Mouse (Mus musculus) limb, embryonic 14.5 days (tissue): ENCODE measurements at regions not wholly inside any gene's neighbourhood (a gene's known extent, or its start where the extent isn't known, plus 50 kb on each side); places are given as distances from the start of the nearest gene placed in this dataset.

Source experiments
- ATAC-seq: fragments of 200-750 bp; cut with Nextera tagmentation; 2 replicates; pipeline ENCODE4 v1.8.0; 2017; ENCODE audit warnings: low read depth, moderate number of reproducible peaks, moderate TSS enrichment; ENCODE audit not compliant: low FRiP score
- DNase-seq: peaks from one replicate; pipeline ENCODE4 v3.0.0-alpha.2; 2015; ENCODE audit warnings: low spot score
- H3K27ac ChIP-seq: fragments of 300-500 bp; sonication (generic); replicated peaks from 2 replicates; pipeline ENCODE4 v1.5.1; 2014; ENCODE audit warnings: low read depth, mild to moderate bottlenecking, low read length, moderate library complexity, mixed read lengths
- H3K27me3 ChIP-seq: fragments of 300-500 bp; sonication (generic); 2 replicates; pipeline ENCODE4 v1.6.1; 2014; ENCODE audit warnings: low read length, mixed read lengths; ENCODE audit not compliant: control insufficient read depth, insufficient read depth
- H3K36me3 ChIP-seq: fragments of 300-500 bp; sonication (generic); 2 replicates; pipeline ENCODE4 v1.6.1; 2014; ENCODE audit warnings: mild to moderate bottlenecking, low read length, moderate library complexity, mixed read lengths; ENCODE audit not compliant: control insufficient read depth, insufficient read depth
- H3K4me1 ChIP-seq: fragments of 300-500 bp; sonication (generic); 2 replicates; pipeline ENCODE4 v1.6.1; 2014; ENCODE audit warnings: antibody characterized with exemption, low read length, mixed read lengths; ENCODE audit not compliant: control insufficient read depth, insufficient read depth
- H3K4me2 ChIP-seq: fragments of 300-500 bp; sonication (generic); replicated peaks from 2 replicates; pipeline ENCODE4 v1.6.1; 2014; ENCODE audit warnings: low read depth, mild to moderate bottlenecking, low read length, moderate library complexity; ENCODE audit not compliant: severe bottlenecking
- H3K4me3 ChIP-seq: fragments of 300-500 bp; sonication (generic); replicated peaks from 2 replicates; pipeline ENCODE4 v1.5.1; 2014; ENCODE audit warnings: low read length
- H3K9ac ChIP-seq: fragments of 300-500 bp; sonication (generic); 2 replicates; pipeline ENCODE4 v1.6.1; 2014; ENCODE audit warnings: mild to moderate bottlenecking, low read depth, low read length, moderate library complexity; ENCODE audit not compliant: severe bottlenecking
- H3K9me3 ChIP-seq: fragments of 300-500 bp; sonication (generic); 2 replicates; pipeline ENCODE4 v1.6.1; 2016; ENCODE audit warnings: low read length; ENCODE audit not compliant: control insufficient read depth
- POLR2A ChIP-seq: fragments of 200-500 bp; IDR thresholded peaks from 2 replicates; pipeline ENCODE4 v1.8.0; 2012; ENCODE audit warnings: inconsistent platforms, mild to moderate bottlenecking, moderate library complexity, borderline replicate concordance; ENCODE audit not compliant: insufficient read depth, insufficient read length; ENCODE audit errors: extremely low read depth
- WGBS: fragments of 180-500 bp; shearing (Covaris S2); extraction: QIAGEN DNeasy Blood & Tissue Kit; methylation state at CpG from one replicate; pipeline ENCODE4 v1.1.7; 2014; 5-methylcytosine and 5-hydroxymethylcytosine counted together

GRCm38 (mm10) chr8:90503306-90503705 is 155.2 kb upstream of the Tox3 start:
- WGBS, result 29% methylated on average over 2 of the region's 2 CpGs
- no peaks in the 10 kb centered on the region for H3K9me3 ChIP-seq
- no peaks in the 10 kb centered on the region for H3K4me1 ChIP-seq
- H3K4me2 ChIP-seq, result no peak overlapping the region
- no peak overlapping the region for H3K4me3 ChIP-seq
- no peak for TF ChIP-seq POLR2A
- DNase-seq, result no peak
- H3K27ac ChIP-seq, result no peak overlapping the region
- H3K9ac ChIP-seq, result no peak overlapping the region
- ATAC-seq, result no peak
- no peaks in the 10 kb centered on the region for H3K36me3 ChIP-seq
- H3K27me3 ChIP-seq, result no peaks in the 10 kb centered on the region

GRCm38 (mm10) chr8:90502879-90503278 is 154.7 kb upstream of the Tox3 start:
- 43% methylated on average over 2 of the region's 2 CpGs for WGBS
- Histone ChIP-seq H3K36me3 (no peaks in the 10 kb centered on the region), H3K9ac (no peak overlapping the region), H3K27me3 (no peaks in the 10 kb centered on the region), H3K4me3 (no peak overlapping the region), H3K4me1 (no peaks in the 10 kb centered on the region), H3K4me2 (no peak overlapping the region), H3K27ac (no peak overlapping the region), H3K9me3 (no peaks in the 10 kb centered on the region)
- DNase-seq (no peak), ATAC-seq (no peak)
- no peak for TF ChIP-seq POLR2A

GRCm38 (mm10) chr8:90499315-90499714 is 151.2 kb upstream of the Tox3 start:
- no peak overlapping the region for H3K4me2 ChIP-seq
- no peak overlapping the region for H3K4me3 ChIP-seq
- H3K9ac ChIP-seq, result no peak overlapping the region
- H3K36me3 ChIP-seq, result no peaks in the 10 kb centered on the region
- no peaks in the 10 kb centered on the region for H3K27me3 ChIP-seq
- WGBS, result 68% methylated on average over 1 of the region's 1 CpGs
- no peak for TF ChIP-seq POLR2A
- H3K27ac ChIP-seq, result no peak overlapping the region
- DNase-seq (no peak), ATAC-seq (no peak)
- peaks cover 13% of the 10 kb centered on the region for H3K4me1 ChIP-seq
- no peaks in the 10 kb centered on the region for H3K9me3 ChIP-seq

GRCm38 (mm10) chr8:90496658-90497163 is 148.6 kb upstream of the Tox3 start:
- Histone ChIP-seq H3K9ac (peak overlapping the region; percentile 41), H3K4me2 (peak overlapping the region; percentile 46), H3K4me1 (peaks cover 13% of the 10 kb centered on the region), H3K9me3 (no peaks in the 10 kb centered on the region), H3K36me3 (no peaks in the 10 kb centered on the region), H3K4me3 (0 out of 2 replicates have a peak overlapping the region, but pooled peaks have one; percentile 13), H3K27ac (peak overlapping the region; percentile 52; the same call in 1 of the 2 replicates), H3K27me3 (no peaks in the 10 kb centered on the region)
- TF ChIP-seq POLR2A, result no peak
- WGBS, result 3% methylated on average over 13 of the region's 13 CpGs
- peak; percentile 38 for DNase-seq
- ATAC-seq, result peak; percentile 34; the same call in 1 of the 2 replicates

- H3K4me1 ChIP-seq, result peaks cover 13% of the 10 kb centered on the region
- no peaks in the 10 kb centered on the region for H3K27me3 ChIP-seq
- DNase-seq, result peak; percentile 47
- ATAC-seq, result peak; percentile 60; the same call in 1 of the 2 replicates
- TF ChIP-seq POLR2A, result no peak
- H3K36me3 ChIP-seq, result no peaks in the 10 kb centered on the region
- H3K9me3 ChIP-seq, result no peaks in the 10 kb centered on the region
- H3K4me3 ChIP-seq, result no peak overlapping the region
- no peak overlapping the region for H3K9ac ChIP-seq
- no peak overlapping the region for H3K27ac ChIP-seq
- H3K4me2 ChIP-seq, result no peak overlapping the region
- 26% methylated on average over 5 of the region's 5 CpGs for WGBS
These were observed 147.8 kb upstream of the Tox3 start for GRCm38 (mm10) chr8:90495943-90496371.
